Mouse (Mus musculus): ENCODE measurements at regions not wholly inside any gene's neighbourhood (a gene's known extent, or its start where the extent isn't known, plus 50 kb on each side); places are given as distances from the start of the nearest gene placed in this dataset.
A peak's percentile ranks its signal among the peaks of the same experiment; 100 is the strongest.

DNA sequence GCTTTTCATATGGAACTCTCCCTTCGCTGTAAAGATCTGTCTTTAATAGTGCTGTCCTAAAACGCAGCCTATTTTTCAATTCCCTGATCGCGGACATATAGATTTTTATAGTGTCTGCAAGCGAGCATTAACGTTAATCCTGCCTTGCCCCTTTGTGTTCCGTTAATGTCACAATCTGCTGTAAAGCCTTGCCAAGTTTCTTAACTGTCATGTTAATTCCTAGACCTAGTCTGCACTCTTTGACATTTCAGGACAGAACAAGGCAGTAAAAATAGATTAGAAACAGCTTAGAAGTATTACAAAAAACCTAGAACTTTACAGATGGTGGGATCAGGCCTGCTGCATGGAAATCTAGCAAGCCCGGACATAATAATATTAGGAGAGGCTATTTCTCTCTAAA is 410.6 kb downstream of the Zfp536 start:
- Histone ChIP-seq H3K4me2 (ENCODE audit: low read length) (no peak overlapping the region), H3K9ac (replicated peaks; ENCODE audit: low read depth, low read length) (no peak overlapping the region), H3K9me3 (ENCODE audit: control insufficient read depth, low read length) (no peaks in the 10 kb centered on the region), H3K27me3 (replicated peaks; ENCODE audit: control insufficient read depth, insufficient read depth, low read length) (no peaks in the 10 kb centered on the region), H3K4me1 (replicated peaks; ENCODE audit: control insufficient read depth, insufficient read depth, low read length) (peaks cover 31% of the 10 kb centered on the region), H3K4me3 (replicated peaks; ENCODE audit: low read length) (no peak overlapping the region), H3K36me3 (ENCODE audit: control insufficient read depth, insufficient read depth) (no peaks in the 10 kb centered on the region), H3K27ac (ENCODE audit: low read length) (peak overlapping the region; percentile 58)
- ATAC-seq: no peak
- 5% methylated on average over 8 of the region's 8 CpGs for WGBS

DNA sequence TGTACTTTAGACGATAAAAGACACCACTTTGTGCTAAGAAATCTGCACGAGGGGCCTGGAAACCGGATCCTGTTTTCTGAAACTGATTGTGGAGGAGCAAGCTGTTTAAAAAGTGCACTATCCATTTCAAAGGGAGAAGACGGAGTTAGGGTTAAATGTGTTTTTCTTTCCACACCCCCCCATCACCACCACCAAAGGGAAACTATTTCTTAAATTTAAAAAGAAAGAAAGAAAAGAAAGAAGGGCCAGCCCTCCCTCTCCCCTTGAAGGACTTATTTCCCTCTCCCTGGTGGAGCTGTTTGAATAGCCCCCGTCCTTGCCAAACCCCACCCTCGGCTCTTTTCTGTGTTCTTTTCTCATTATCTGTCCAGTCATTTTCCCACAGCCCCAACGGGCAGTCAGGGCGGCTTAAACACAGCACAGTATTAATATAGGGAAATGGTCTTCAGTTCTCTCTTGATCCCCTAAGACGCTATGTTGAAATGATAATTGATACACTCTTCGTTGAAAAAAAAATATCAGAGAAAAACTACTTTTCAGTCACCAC is 409.7 kb downstream of the Zfp536 start:
- 1% methylated on average over 10 of the region's 10 CpGs for WGBS
- H3K9ac ChIP-seq (replicated peaks; ENCODE audit: low read depth, low read length): no peak overlapping the region
- no peaks in the 10 kb centered on the region for H3K9me3 ChIP-seq (ENCODE audit: control insufficient read depth, low read length)
- H3K4me3 ChIP-seq (replicated peaks; ENCODE audit: low read length): no peak overlapping the region
- peak; percentile 32; the same call in 1 of the 2 replicates for ATAC-seq
- H3K27me3 ChIP-seq (replicated peaks; ENCODE audit: control insufficient read depth, insufficient read depth, low read length): no peaks in the 10 kb centered on the region
- peak overlapping the region; percentile 21; the same call in 1 of the 2 replicates for H3K27ac ChIP-seq (ENCODE audit: low read length)
- H3K4me2 ChIP-seq (ENCODE audit: low read length): no peak overlapping the region; the same call in 1 of the 2 replicates
- peaks cover 30% of the 10 kb centered on the region for H3K4me1 ChIP-seq (replicated peaks; ENCODE audit: control insufficient read depth, insufficient read depth, low read length)
- H3K36me3 ChIP-seq (ENCODE audit: control insufficient read depth, insufficient read depth): no peaks in the 10 kb centered on the region

DNA sequence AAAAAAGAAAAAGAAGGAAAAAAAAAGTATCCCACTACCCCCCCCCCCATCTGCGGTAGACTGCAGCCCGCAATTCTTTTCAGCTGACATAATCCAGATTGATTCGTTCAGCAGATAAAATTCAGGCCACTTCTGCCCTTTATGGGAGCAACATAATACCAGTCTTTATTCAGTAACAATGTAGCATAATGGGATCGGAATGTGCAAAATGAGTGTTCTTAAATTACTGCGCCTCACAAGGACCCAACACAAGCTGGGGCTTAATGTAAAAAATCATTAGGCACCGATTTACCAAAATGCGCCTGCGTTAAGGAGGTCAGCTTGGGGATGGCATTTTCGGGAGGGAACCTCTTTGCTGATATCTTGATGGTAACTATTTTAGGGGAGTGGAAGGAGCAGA is 409.2 kb downstream of the Zfp536 start:
- Histone ChIP-seq H3K9me3 (ENCODE audit: control insufficient read depth, low read length) (no peaks in the 10 kb centered on the region), H3K27me3 (replicated peaks; ENCODE audit: control insufficient read depth, insufficient read depth, low read length) (no peaks in the 10 kb centered on the region), H3K4me2 (ENCODE audit: low read length) (peak overlapping the region; percentile 10; the same call in 1 of the 2 replicates), H3K4me3 (replicated peaks; ENCODE audit: low read length) (no peak overlapping the region), H3K27ac (ENCODE audit: low read length) (no peak overlapping the region), H3K9ac (replicated peaks; ENCODE audit: low read depth, low read length) (no peak overlapping the region), H3K36me3 (ENCODE audit: control insufficient read depth, insufficient read depth) (no peaks in the 10 kb centered on the region), H3K4me1 (replicated peaks; ENCODE audit: control insufficient read depth, insufficient read depth, low read length) (peaks cover 30% of the 10 kb centered on the region)
- no peak for ATAC-seq
- WGBS: 5% methylated on average over 9 of the region's 9 CpGs

DNA sequence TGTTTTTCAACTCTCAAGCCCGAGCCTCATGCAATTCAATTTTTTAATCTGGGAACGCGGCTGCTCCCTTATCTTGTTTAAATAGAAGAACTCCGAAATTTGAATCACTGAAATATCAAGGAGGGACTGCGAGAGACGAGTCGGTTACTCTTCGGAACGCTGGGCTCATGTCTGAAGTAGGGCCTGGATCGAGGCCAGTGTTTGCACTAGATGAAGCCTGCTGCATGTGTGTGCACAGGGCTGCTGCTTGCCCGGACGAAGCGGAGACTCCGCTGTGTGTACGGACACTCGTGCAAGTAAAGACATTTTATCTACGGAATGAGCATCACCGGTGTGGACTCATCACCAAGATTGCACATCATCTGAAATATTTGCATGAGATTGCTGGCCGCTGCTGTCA is 407.4 kb downstream of the Zfp536 start:
- ATAC-seq: no peak
- Histone ChIP-seq H3K4me2 (ENCODE audit: low read length) (no peak overlapping the region), H3K4me1 (replicated peaks; ENCODE audit: control insufficient read depth, insufficient read depth, low read length) (peaks cover 30% of the 10 kb centered on the region), H3K9me3 (ENCODE audit: control insufficient read depth, low read length) (no peaks in the 10 kb centered on the region), H3K36me3 (ENCODE audit: control insufficient read depth, insufficient read depth) (no peaks in the 10 kb centered on the region), H3K9ac (replicated peaks; ENCODE audit: low read depth, low read length) (no peak overlapping the region), H3K4me3 (replicated peaks; ENCODE audit: low read length) (no peak overlapping the region), H3K27me3 (replicated peaks; ENCODE audit: control insufficient read depth, insufficient read depth, low read length) (no peaks in the 10 kb centered on the region), H3K27ac (ENCODE audit: low read length) (no peak overlapping the region)
- 66% methylated on average over 19 of the region's 19 CpGs for WGBS

DNA sequence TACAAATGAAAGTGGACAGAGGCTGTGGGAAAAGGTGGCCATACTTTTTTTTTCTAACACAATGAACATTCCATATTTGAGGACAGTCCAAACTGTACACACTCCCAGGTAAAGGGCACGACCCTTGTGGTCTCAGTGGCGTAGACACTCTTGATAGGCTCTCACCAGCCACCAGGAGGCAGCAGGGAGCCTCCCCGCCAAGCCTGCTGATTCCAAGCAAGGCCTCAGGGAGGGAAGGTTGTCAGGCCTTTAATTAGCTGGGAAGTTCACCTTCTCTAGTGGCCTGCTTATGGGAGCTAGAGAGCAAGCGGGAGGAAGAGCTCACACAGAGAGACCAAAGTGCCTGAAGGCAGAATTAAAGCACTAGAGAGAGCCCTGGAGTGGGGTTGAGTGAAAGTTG is 403.7 kb downstream of the Zfp536 start:
- H3K27ac ChIP-seq (ENCODE audit: low read length): no peak overlapping the region
- no peaks in the 10 kb centered on the region for H3K27me3 ChIP-seq (replicated peaks; ENCODE audit: control insufficient read depth, insufficient read depth, low read length)
- 42% methylated on average over 4 of the region's 4 CpGs for WGBS
- H3K4me1 ChIP-seq (replicated peaks; ENCODE audit: control insufficient read depth, insufficient read depth, low read length): peaks cover 9% of the 10 kb centered on the region
- H3K4me3 ChIP-seq (replicated peaks; ENCODE audit: low read length): no peak overlapping the region
- no peaks in the 10 kb centered on the region for H3K36me3 ChIP-seq (ENCODE audit: control insufficient read depth, insufficient read depth)
- no peak overlapping the region for H3K4me2 ChIP-seq (ENCODE audit: low read length)
- ATAC-seq: no peak
- no peak overlapping the region for H3K9ac ChIP-seq (replicated peaks; ENCODE audit: low read depth, low read length)
- no peaks in the 10 kb centered on the region for H3K9me3 ChIP-seq (ENCODE audit: control insufficient read depth, low read length)

DNA sequence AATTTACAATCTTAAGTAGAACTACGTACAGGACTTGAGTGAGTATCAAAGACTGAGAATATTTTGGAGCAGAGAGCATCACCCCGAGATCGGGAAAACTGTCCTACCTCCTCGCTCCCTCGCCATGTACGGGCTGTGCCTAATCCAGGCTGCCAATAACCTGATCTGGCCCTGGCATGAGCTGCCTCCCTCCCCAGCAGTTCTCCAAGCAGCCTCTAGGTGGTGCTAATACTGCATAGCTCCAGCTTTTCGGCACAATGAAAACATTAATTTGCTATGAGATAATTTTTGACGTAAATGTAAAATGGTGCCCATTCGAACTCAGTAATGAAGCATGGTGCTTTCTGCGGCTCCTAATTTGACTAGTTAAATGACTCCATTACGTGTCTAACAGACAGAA is 399.6 kb downstream of the Zfp536 start:
- H3K9ac ChIP-seq (replicated peaks; ENCODE audit: low read depth, low read length): no peak overlapping the region
- H3K9me3 ChIP-seq (ENCODE audit: control insufficient read depth, low read length): no peaks in the 10 kb centered on the region
- 6% methylated on average over 11 of the region's 11 CpGs for WGBS
- no peak overlapping the region for H3K4me3 ChIP-seq (replicated peaks; ENCODE audit: low read length)
- ATAC-seq: peak; percentile 72
- H3K4me1 ChIP-seq (replicated peaks; ENCODE audit: control insufficient read depth, insufficient read depth, low read length): peaks cover 18% of the 10 kb centered on the region
- H3K36me3 ChIP-seq (ENCODE audit: control insufficient read depth, insufficient read depth): no peaks in the 10 kb centered on the region
- no peaks in the 10 kb centered on the region for H3K27me3 ChIP-seq (replicated peaks; ENCODE audit: control insufficient read depth, insufficient read depth, low read length)
- H3K27ac ChIP-seq (ENCODE audit: low read length): no peak overlapping the region
- peak overlapping the region; percentile 34 for H3K4me2 ChIP-seq (ENCODE audit: low read length)

DNA sequence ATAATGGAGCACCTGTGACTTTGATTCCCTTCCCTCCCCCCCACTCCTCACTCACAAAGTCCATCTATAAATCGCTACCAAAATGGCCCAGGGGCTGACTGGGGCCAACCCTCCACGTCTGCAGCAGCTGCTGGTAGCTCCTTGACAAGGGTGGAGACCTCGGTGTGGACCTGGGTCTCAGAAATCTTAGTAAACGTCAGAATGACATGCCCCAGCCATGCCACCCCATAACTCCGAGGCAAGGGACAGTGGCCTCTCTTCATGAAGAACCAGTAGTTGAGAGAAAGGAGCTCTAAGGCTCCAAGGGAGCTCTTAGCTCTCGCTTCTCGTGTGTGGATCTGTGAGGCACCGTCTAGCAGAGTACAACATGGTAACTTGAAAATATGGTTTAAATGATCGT is 398.4 kb downstream of the Zfp536 start:
- H3K4me3 ChIP-seq (replicated peaks; ENCODE audit: low read length): no peak overlapping the region
- ATAC-seq: no peak
- no peaks in the 10 kb centered on the region for H3K9me3 ChIP-seq (ENCODE audit: control insufficient read depth, low read length)
- H3K4me1 ChIP-seq (replicated peaks; ENCODE audit: control insufficient read depth, insufficient read depth, low read length): peaks cover 18% of the 10 kb centered on the region
- no peak overlapping the region for H3K27ac ChIP-seq (ENCODE audit: low read length)
- H3K27me3 ChIP-seq (replicated peaks; ENCODE audit: control insufficient read depth, insufficient read depth, low read length): no peaks in the 10 kb centered on the region
- no peak overlapping the region for H3K4me2 ChIP-seq (ENCODE audit: low read length)
- no peak overlapping the region for H3K9ac ChIP-seq (replicated peaks; ENCODE audit: low read depth, low read length)
- no peaks in the 10 kb centered on the region for H3K36me3 ChIP-seq (ENCODE audit: control insufficient read depth, insufficient read depth)
- 36% methylated on average over 9 of the region's 9 CpGs for WGBS

DNA sequence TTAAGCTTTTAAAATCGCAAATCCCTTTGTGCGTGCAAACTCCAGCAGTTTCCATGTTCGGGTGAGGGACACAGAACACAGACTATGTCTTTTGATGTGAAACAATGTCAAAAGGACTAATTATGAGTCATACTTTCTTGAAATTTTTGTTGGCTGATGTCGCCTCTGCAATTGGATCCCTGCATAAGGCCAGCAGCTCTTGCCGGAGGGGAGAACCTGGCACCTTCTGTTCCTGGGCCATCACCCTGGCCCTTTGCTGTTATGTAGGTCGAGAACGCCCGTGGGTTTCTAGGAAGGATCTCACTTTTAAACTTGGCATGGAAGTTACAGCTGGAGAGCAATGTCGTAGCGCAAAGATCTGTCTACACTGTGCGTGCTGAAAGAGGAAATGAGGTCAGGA is 397.9 kb downstream of the Zfp536 start:
- Histone ChIP-seq H3K36me3 (ENCODE audit: control insufficient read depth, insufficient read depth) (no peaks in the 10 kb centered on the region), H3K4me1 (replicated peaks; ENCODE audit: control insufficient read depth, insufficient read depth, low read length) (peaks cover 18% of the 10 kb centered on the region), H3K27me3 (replicated peaks; ENCODE audit: control insufficient read depth, insufficient read depth, low read length) (no peaks in the 10 kb centered on the region), H3K4me3 (replicated peaks; ENCODE audit: low read length) (no peak overlapping the region), H3K27ac (ENCODE audit: low read length) (no peak overlapping the region), H3K9me3 (ENCODE audit: control insufficient read depth, low read length) (no peaks in the 10 kb centered on the region), H3K9ac (replicated peaks; ENCODE audit: low read depth, low read length) (no peak overlapping the region), H3K4me2 (ENCODE audit: low read length) (no peak overlapping the region)
- 32% methylated on average over 11 of the region's 11 CpGs for WGBS
- no peak for ATAC-seq

DNA sequence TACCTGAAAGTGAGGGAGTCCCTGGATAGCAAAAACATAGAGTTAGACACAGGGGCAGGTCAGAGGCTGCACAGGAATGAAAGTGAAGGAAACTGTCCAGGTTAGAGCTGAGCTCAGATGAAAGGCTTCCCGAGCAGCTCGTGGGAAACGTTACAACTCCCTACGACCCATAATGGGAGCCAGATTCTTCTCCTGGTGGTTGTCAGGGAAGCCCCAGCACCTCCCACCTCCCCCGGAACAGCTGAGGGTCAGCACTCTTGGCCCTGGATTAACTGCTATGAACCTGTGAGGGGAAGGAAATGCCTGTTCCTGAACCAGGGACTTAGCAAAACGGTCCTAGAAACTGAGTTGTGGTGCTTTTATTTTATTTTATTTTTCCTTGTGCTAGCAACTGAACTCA is 397.2 kb downstream of the Zfp536 start:
- no peak overlapping the region for H3K9ac ChIP-seq (replicated peaks; ENCODE audit: low read depth, low read length)
- no peak overlapping the region for H3K27ac ChIP-seq (ENCODE audit: low read length)
- ATAC-seq: no peak
- no peak overlapping the region for H3K4me2 ChIP-seq (ENCODE audit: low read length)
- H3K27me3 ChIP-seq (replicated peaks; ENCODE audit: control insufficient read depth, insufficient read depth, low read length): no peaks in the 10 kb centered on the region
- no peak overlapping the region for H3K4me3 ChIP-seq (replicated peaks; ENCODE audit: low read length)
- WGBS: 19% methylated on average over 6 of the region's 6 CpGs
- H3K4me1 ChIP-seq (replicated peaks; ENCODE audit: control insufficient read depth, insufficient read depth, low read length): peaks cover 18% of the 10 kb centered on the region
- H3K9me3 ChIP-seq (ENCODE audit: control insufficient read depth, low read length): no peaks in the 10 kb centered on the region
- no peaks in the 10 kb centered on the region for H3K36me3 ChIP-seq (ENCODE audit: control insufficient read depth, insufficient read depth)

Data from forebrain, embryonic 16.5 days (tissue).